Mouse (Mus musculus) G1E (cell line): Measurements from ENCODE around the gene Asb1.

Source experiments
- CTCF ChIP-seq: IDR thresholded peaks from 2 replicates; pipeline ENCODE4 v1.5.1; 2012; ENCODE audit warnings: low read depth, low read length, inconsistent platforms, mixed read lengths
- GATA1 ChIP-seq: IDR thresholded peaks from 2 replicates; pipeline ENCODE4 v1.6.1; 2012; ENCODE audit warnings: borderline replicate concordance, low read length, inconsistent platforms, mixed read lengths

DNA sequence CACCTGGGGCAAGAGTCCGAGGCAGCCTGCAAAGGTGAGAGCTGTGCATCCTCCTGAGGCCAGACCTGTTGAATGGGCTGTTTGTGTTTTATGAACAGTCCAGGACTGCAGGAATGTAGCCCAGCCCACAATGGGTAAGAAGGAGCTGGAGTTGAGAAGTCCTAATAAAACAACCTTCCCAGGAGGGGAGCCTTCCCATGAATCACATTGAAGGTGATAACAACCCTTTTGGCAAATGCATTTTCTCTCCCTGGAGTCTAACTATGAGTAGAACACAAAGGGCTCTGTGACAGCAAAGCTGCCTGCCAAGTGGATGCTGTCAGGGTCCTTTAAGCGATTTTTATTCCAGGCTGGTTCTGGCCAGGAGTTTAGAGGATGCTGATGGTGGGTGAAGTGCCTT lies 40.9 kb downstream of the Asb1 start:
- TF ChIP-seq CTCF, result no peak
- TF ChIP-seq GATA1, result no peak
